Mouse (Mus musculus) intestine, postnatal 0 days (tissue): Measurements from ENCODE around the gene Nt5m. TPM values are rescaled to one million over a fixed set of nuclear protein-coding genes. Genes with fewer than 3 reads are reported as not detected.

Experiments used
- ATAC-seq: fragments of 200-750 bp; cut with Nextera tagmentation; 2 replicates; pipeline ENCODE4 v1.8.0; 2017; ENCODE audit warnings: mild to moderate bottlenecking, moderate TSS enrichment, moderate library complexity
- H3K27ac ChIP-seq: fragments of 300-500 bp; sonication (generic); 2 replicates; pipeline ENCODE4 v1.5.1; 2014; ENCODE audit warnings: mild to moderate bottlenecking, low read depth, low read length, moderate library complexity
- H3K27me3 ChIP-seq: fragments of 300-500 bp; sonication (generic); replicated peaks from 2 replicates; pipeline ENCODE4 v1.6.1; 2014; ENCODE audit warnings: low read length, mixed read lengths; ENCODE audit not compliant: control insufficient read depth, insufficient read depth
- H3K36me3 ChIP-seq: fragments of 300-500 bp; sonication (generic); 2 replicates; pipeline ENCODE4 v1.6.1; 2014; ENCODE audit warnings: mild to moderate bottlenecking, moderate library complexity; ENCODE audit not compliant: control insufficient read depth, insufficient read depth
- H3K4me1 ChIP-seq: fragments of 300-500 bp; sonication (generic); replicated peaks from 2 replicates; pipeline ENCODE4 v1.6.1; 2014; ENCODE audit warnings: antibody characterized with exemption, low read length, mixed read lengths; ENCODE audit not compliant: control insufficient read depth, insufficient read depth
- H3K4me2 ChIP-seq: fragments of 300-500 bp; sonication (generic); replicated peaks from 2 replicates; pipeline ENCODE4 v1.6.1; 2014; ENCODE audit warnings: low read depth, mild to moderate bottlenecking, moderate library complexity
- H3K4me3 ChIP-seq: fragments of 300-500 bp; sonication (generic); 2 replicates; pipeline ENCODE4 v1.5.1; 2014; ENCODE audit warnings: low read depth, low read length
- H3K9ac ChIP-seq: fragments of 300-500 bp; sonication (generic); 2 replicates; pipeline ENCODE4 v1.6.1; 2014; ENCODE audit warnings: mild to moderate bottlenecking, low read depth, low read length
- H3K9me3 ChIP-seq: fragments of 300-500 bp; sonication (generic); 2 replicates; pipeline ENCODE4 v1.6.1; 2016; ENCODE audit warnings: mixed run types; ENCODE audit not compliant: control insufficient read depth
- CTCF ChIP-seq: sonication (generic); IDR thresholded peaks from 2 replicates; pipeline ENCODE4 v1.5.1; 2016; ENCODE audit warnings: low read depth, mild to moderate bottlenecking, control low read depth, antibody characterized with exemption, moderate library complexity
- WGBS: fragments of 180-500 bp; shearing (Covaris S2); extraction: QIAGEN DNeasy Blood & Tissue Kit; methylation state at CpG from one replicate; pipeline ENCODE4 v1.1.7; 2014; 5-methylcytosine and 5-hydroxymethylcytosine counted together
- polyA plus RNA-seq: library from polyadenylated mRNA; unstranded; fragments of >200 nt; fragmentation: Nextera tagmentation; extraction: Ambion mirVana; gene quantifications from 2 replicates; pipeline ENCODE4 v1.2.1, GENCODE M21; 2015

The Nt5m gene
- polyA plus RNA-seq: 19.8 and 21.0 TPM in 2 replicates

DNA sequence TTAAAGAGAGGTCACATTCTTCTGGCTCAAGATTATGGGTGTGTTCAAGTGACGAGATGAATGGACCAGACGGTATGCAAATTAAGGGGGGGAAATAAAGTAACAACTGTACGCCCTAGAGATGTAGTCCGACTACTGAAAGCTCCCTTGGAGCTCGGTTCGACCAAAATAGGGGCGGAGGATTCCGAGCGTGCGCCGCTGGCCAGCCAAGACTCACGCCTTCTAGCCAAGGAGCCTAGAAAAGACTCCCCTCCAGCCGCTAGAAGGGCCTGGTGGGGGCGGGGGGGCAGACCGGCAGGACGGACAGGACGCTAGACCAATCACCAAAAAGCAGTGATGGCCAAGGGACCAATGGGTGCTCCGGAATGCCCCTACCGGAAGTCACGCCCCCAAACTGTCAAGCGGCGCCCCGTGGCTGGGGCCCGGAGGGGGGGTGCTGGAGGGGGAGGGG is at the start of gene Nt5m:
TSS of gene Nt5m (plus strand) at position 440 of the 451 bp plus-strand sequence.
- Histone ChIP-seq H3K9ac (peak within 1 kb of the TSS; percentile 85), H3K4me3 (peak within 1 kb of the TSS; percentile 87), H3K4me2 (peak within 1 kb of the TSS; percentile 62), H3K36me3 (peaks cover 19% of the 10 kb centered on the region), H3K9me3 (no peaks in the 10 kb centered on the region), H3K27me3 (no peaks in the 10 kb centered on the region), H3K27ac (peak within 1 kb of the TSS; percentile 97), H3K4me1 (peaks cover 12% of the 10 kb centered on the region; the same call in 1 of the 2 replicates)
- WGBS: under 1% methylated on average over 24 of the region's 24 CpGs
- TF ChIP-seq CTCF: no peak
- peak; percentile 98 for ATAC-seq

DNA sequence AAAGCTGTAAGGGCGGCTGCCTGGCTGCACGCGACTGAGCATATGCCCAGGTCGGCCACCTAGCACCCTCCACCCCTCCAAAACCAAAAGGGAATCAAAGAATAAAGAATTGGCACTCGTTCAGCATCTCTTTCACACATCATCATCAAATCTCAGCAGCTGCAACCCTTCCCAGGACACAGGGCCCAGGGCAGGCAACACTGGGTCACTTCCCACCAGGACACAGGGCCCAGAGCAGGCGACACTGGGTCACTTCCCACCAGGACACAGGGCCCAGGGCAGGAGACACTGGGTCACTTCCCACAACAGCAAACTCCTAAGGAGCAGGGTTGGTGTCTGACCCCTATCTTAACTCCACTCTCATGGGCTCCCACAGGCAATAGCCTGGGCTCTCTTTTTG is 45.9 kb upstream of the Nt5m start:
- Histone ChIP-seq H3K27ac (no peak overlapping the region), H3K9ac (no peak overlapping the region), H3K4me3 (no peak overlapping the region), H3K4me1 (no peaks in the 10 kb centered on the region), H3K27me3 (no peaks in the 10 kb centered on the region), H3K9me3 (no peaks in the 10 kb centered on the region), H3K36me3 (peaks cover 74% of the 10 kb centered on the region), H3K4me2 (no peak overlapping the region)
- WGBS: 90% methylated on average over 6 of the region's 6 CpGs
- no peak for TF ChIP-seq CTCF
- no peak for ATAC-seq

GRCm38 (mm10) chr11:59800412-59800811 is 38.8 kb upstream of the Nt5m start:
- peak; percentile 47 for TF ChIP-seq CTCF
- H3K27ac ChIP-seq: no peak overlapping the region
- no peaks in the 10 kb centered on the region for H3K9me3 ChIP-seq
- H3K27me3 ChIP-seq: no peaks in the 10 kb centered on the region
- H3K4me1 ChIP-seq: no peaks in the 10 kb centered on the region
- no peak for ATAC-seq
- H3K9ac ChIP-seq: no peak overlapping the region
- no peak overlapping the region for H3K4me2 ChIP-seq
- no peak overlapping the region for H3K4me3 ChIP-seq
- peaks cover 99% of the 10 kb centered on the region for H3K36me3 ChIP-seq
- 92% methylated on average over 10 of the region's 10 CpGs for WGBS

DNA sequence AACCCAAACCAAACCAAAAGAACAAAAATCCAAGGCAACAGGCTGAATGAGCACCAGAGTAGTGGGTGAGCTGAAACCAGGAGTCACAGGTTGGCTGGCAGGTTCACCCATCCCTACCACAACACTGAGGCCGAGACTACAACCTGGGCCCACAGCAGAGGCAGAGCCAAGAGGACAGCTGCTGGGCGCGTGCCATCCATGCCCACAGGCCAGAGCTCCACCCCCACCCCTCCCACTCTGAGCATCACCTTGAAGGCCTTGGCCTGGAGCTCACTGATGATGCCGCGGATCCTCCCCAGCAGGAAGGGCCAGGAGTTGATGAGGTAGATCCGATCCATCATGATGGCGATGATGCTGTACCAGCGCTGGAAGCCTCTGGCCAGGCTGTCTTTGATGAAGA is 37.4 kb upstream of the Nt5m start:
- 95% methylated on average over 8 of the region's 8 CpGs for WGBS
- no peaks in the 10 kb centered on the region for H3K9me3 ChIP-seq
- peaks cover 99% of the 10 kb centered on the region for H3K36me3 ChIP-seq
- TF ChIP-seq CTCF: no peak
- ATAC-seq: no peak
- H3K27ac ChIP-seq: no peak overlapping the region
- no peak overlapping the region for H3K4me3 ChIP-seq
- H3K27me3 ChIP-seq: no peaks in the 10 kb centered on the region
- H3K4me1 ChIP-seq: no peaks in the 10 kb centered on the region
- H3K4me2 ChIP-seq: no peak overlapping the region
- no peak overlapping the region for H3K9ac ChIP-seq

- 0 out of 2 replicates have a peak, but pooled peaks cover 2% of the 10 kb centered on the region for H3K4me1 ChIP-seq
- no peak overlapping the region for H3K4me2 ChIP-seq
- H3K4me3 ChIP-seq: no peak overlapping the region
- H3K27ac ChIP-seq: no peak overlapping the region
- no peak overlapping the region for H3K9ac ChIP-seq
- no peaks in the 10 kb centered on the region for H3K27me3 ChIP-seq
- TF ChIP-seq CTCF: no peak
- H3K9me3 ChIP-seq: no peaks in the 10 kb centered on the region
- WGBS: 89% methylated on average over 14 of the region's 14 CpGs
- ATAC-seq: no peak
- peaks cover 93% of the 10 kb centered on the region for H3K36me3 ChIP-seq
These were observed 35.7 kb upstream of the Nt5m start for GRCm38 (mm10) chr11:59803516-59803915.

- Histone ChIP-seq H3K9ac (no peak overlapping the region), H3K36me3 (peaks cover 82% of the 10 kb centered on the region), H3K4me2 (no peak overlapping the region), H3K27ac (no peak overlapping the region), H3K9me3 (no peaks in the 10 kb centered on the region), H3K27me3 (no peaks in the 10 kb centered on the region), H3K4me1 (0 out of 2 replicates have a peak, but pooled peaks cover 6% of the 10 kb centered on the region), H3K4me3 (no peak overlapping the region)
- 0 out of 2 replicates have a peak, but pooled peaks have one; percentile 26 for TF ChIP-seq CTCF
- 93% methylated on average over 22 of the region's 22 CpGs for WGBS
- ATAC-seq: no peak
These were observed 34.7 kb upstream of the Nt5m start for GRCm38 (mm10) chr11:59804409-59805110.
